Mouse (Mus musculus) kidney, adult 10 weeks (tissue): Measurements from ENCODE around the gene Sirt5. TPM values are rescaled to one million over a fixed set of nuclear protein-coding genes. Genes with fewer than 3 reads are reported as not detected.

ENCODE experiments used
- polyA plus RNA-seq: library from polyadenylated mRNA; stranded (reverse); fragments of 350-450 nt; fragmentation: Illumina TruSeq; extraction: RNeasy Lipid Tissue Mini Kit (QIAGEN cat#74804); gene quantifications from one replicate; pipeline ENCODE4 v1.2.3, GENCODE M21; 2014; ENCODE audit warnings: low read depth, low replicate concordance

The Sirt5 gene
- polyA plus RNA-seq = 11.0 TPM

DNA sequence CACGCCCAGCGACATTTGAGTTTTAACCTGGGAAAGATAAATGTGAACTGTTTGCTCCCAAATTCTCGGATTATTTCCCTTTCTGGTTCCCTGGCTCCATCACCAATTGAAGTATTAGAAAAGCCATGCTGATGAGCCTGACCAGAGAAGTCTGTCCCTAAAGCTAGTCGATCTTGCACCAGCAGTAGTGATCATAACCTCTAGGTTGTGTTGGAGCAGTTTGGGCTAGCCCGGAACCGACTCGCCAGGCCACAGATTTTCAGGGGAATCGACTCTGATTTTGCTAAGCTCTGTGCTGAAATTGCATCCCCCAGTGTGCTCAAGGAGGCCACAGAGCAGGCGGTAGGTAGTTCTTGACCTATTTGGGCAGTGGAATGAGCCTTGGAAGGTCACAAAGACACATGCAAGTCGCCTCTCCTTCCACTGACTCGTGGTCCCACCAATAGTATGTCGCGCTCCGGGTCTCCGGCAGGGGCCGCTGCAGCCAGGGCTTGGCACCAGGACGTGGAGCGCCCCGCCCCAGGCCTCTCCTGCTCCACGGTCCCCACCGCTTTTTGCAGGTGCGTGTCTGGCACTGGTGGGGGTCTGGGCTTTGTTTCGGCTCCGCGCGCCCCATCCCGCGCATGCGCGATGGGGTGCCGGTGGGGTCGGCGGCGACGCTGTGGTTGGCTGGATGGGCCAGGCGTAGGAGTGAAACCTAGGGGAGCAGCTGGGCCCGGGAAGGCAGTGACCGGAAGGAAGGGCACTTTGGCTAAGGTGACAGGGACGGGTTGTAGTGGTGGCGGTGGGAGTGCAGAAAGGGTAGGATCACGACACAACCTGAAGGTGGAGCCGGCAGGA lies at the start of gene Sirt5:
Gene Sirt5, plus strand, starts transcription at position 512 of the 840 bp plus-strand sequence.

DNA sequence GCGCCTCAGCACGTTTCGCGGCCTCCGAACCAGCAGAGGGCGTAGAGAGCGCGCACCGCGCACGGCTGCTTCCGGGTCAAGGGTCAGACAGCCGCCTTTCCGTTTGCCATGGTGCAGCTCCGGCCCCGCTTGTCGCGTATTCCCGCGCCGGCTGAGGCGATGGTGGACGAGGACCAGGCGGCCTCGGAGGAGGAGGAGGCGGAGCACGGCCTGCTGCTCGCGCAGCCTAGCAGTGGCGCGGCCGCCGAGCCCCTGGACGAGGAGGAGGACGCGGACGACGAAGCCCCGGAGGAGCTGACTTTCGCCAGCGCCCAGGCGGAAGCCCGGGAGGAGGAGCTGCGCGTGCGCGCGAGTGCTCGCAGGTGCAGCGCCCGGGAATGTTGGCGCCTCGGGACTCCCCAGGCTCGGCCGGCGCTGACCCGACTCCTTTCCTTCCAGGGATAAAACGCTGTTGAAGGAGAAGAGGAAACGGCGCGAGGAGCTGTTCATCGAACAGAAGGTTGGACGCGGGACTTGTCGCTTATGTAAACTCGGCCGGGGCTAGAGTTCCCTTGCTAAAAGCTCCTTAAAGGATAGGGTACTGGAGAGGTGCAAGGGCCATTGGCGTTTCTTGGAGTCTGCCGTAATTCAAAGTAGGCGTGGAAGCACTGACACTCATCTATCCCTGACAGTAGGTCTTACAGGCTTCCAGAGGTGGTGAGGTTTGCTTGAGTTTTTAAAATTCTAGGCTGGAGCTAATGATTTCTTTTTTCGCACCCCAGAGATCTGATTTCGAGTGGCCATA lies 33.2 kb downstream of the Sirt5 start, which contains the start of gene Nol7:
Gene Nol7, plus strand, starts transcription at position 94 of the 784 bp plus-strand sequence.

Other genes starting within 250 kb of the Sirt5 start
- 8.0 TPM for gene Tbc1d7, start 194.0 kb upstream of the Sirt5 start, polyA plus RNA-seq
- gene Gfod1, start 61.3 kb upstream of the Sirt5 start, polyA plus RNA-seq = 1.5 TPM
- gene Nol7, start 32.9 kb downstream of the Sirt5 start, polyA plus RNA-seq = 282 TPM
- 77.2 TPM for gene Ranbp9, start 115.8 kb downstream of the Sirt5 start, polyA plus RNA-seq
- gene Mcur1, start 194.7 kb downstream of the Sirt5 start, polyA plus RNA-seq = 135 TPM